In genomic region chr1:195033941-195034340, GRCm38 (mm10) we compare ENCODE assay signal across 8 mouse cellular contexts. TPM values are rescaled to one million over a fixed set of nuclear protein-coding genes. Genes with fewer than 3 reads are reported as not detected.
A peak's percentile ranks its signal among the peaks of the same experiment; 100 is the strongest.
DNase-seq lines count a peak whose midpoint lies in the region; ATAC-seq lines count a peak whose summit lies in the region.

No protein-coding gene starts in this region.

- no peaks in the 10 kb centered on the region for H3K27me3 ChIP-seq in forebrain, embryonic 11.5 days (ENCODE audit: control insufficient read depth, insufficient read depth, low read length)
- no peaks in the 10 kb centered on the region for H3K27me3 ChIP-seq in embryonic facial prominence, embryonic 10.5 days (replicated peaks; ENCODE audit: low read depth, poor library complexity, severe bottlenecking)

- H3K79me2 ChIP-seq in macrophage (ENCODE audit: inconsistent target): no peaks in the 10 kb centered on the region

- WGBS in macrophage (ENCODE audit: missing documents): 67% methylated on average over 1 of the region's 1 CpGs
- 93% methylated on average over 1 of the region's 1 CpGs for WGBS in forebrain, embryonic 11.5 days
- WGBS in embryonic facial prominence, embryonic 10.5 days: 93% methylated on average over 1 of the region's 1 CpGs

- no peak overlapping the region for H3K4me3 ChIP-seq in macrophage (ENCODE audit: inconsistent target)
- H3K4me3 ChIP-seq in forebrain, embryonic 11.5 days (ENCODE audit: low read depth, low read length): no peak overlapping the region
- no peak overlapping the region for H3K4me3 ChIP-seq in embryonic facial prominence, embryonic 10.5 days

- peaks cover 5% of the 10 kb centered on the region; the same call in 1 of the 2 replicates for H3K36me3 ChIP-seq in macrophage (ENCODE audit: inconsistent target)
- H3K36me3 ChIP-seq in forebrain, embryonic 11.5 days (ENCODE audit: control insufficient read depth, insufficient read depth, low read length): no peaks in the 10 kb centered on the region
- no peaks in the 10 kb centered on the region for H3K36me3 ChIP-seq in embryonic facial prominence, embryonic 10.5 days (replicated peaks)

- peak; percentile 59 to 64 for DNase-seq in left cerebral cortex, adult 18-20 months (ENCODE audit: low spot score in 2 of 2)
- no peak for DNase-seq in left cerebral cortex, adult 11 months (ENCODE audit: low spot score)
- peak; percentile 95 for DNase-seq in adipocyte (ENCODE audit: low spot score)
- DNase-seq in forelimb bud, embryonic 11.5 days (ENCODE audit: low read depth, low spot score): peak; percentile 10
- peak; percentile 52 to 58 for DNase-seq in kidney, adult 8-10 months
- DNase-seq in forebrain, embryonic 11.5 days (ENCODE audit: low spot score): no peak
- DNase-seq in embryonic facial prominence, embryonic 10.5 days (ENCODE audit: low spot score): no peak

- H3K4me1 ChIP-seq in forebrain, embryonic 11.5 days (replicated peaks; ENCODE audit: control insufficient read depth, insufficient read depth, low read length): no peaks in the 10 kb centered on the region
- no peaks in the 10 kb centered on the region for H3K4me1 ChIP-seq in embryonic facial prominence, embryonic 10.5 days

- H3K9ac ChIP-seq in forebrain, embryonic 11.5 days (ENCODE audit: low read length): no peak overlapping the region

- peak overlapping the region; percentile 22; the same call in 1 of the 2 replicates for H3K27ac ChIP-seq in macrophage
- no peak overlapping the region for H3K27ac ChIP-seq in forebrain, embryonic 11.5 days (ENCODE audit: low read depth, low read length)
- no peak overlapping the region for H3K27ac ChIP-seq in embryonic facial prominence, embryonic 10.5 days (replicated peaks)

- H3K4me2 ChIP-seq in forebrain, embryonic 11.5 days (ENCODE audit: low read depth, low read length, severe bottlenecking): no peak overlapping the region

- no peak for ATAC-seq in forebrain, embryonic 11.5 days (replicated peaks; ENCODE audit: low FRiP score)

- H3K9me3 ChIP-seq in forebrain, embryonic 11.5 days (ENCODE audit: control insufficient read depth, low read length): no peaks in the 10 kb centered on the region
- H3K9me3 ChIP-seq in embryonic facial prominence, embryonic 10.5 days: no peaks in the 10 kb centered on the region

RNA-seq across cellular contexts. Expression of gene Cd46, which starts 58.1 kb away (rescaled TPM):
- total RNA-seq in left cerebral cortex, adult 18-20 months (2021): 1 to 10 TPM; 3.4 to 4.6 TPM
- total RNA-seq in macrophage (2018; cell fraction: chromatin; rRNA removed): 10 to 100 TPM in 1 of 26 experiments, 1 to 10 TPM in 23, under 1 TPM in 2; 0.34 to 10.8 (median 5.4) TPM
- under 1 TPM; 0.03 to 0.63 (median 0.12) TPM for total RNA-seq in macrophage (2018; cell fraction: cytosol; rRNA removed)
- 1 to 10 TPM in 22 of 26 experiments, under 1 TPM in 4; 0.29 to 6.0 (median 2.7) TPM for total RNA-seq in macrophage (2018; cell fraction: nucleus; rRNA removed)
- polyA plus RNA-seq in macrophage (2018): 0.09 to 0.36 TPM (median 0.27 TPM) in 3 replicates
- polyA plus RNA-seq in forebrain, embryonic 11.5 days (2014; fragmentation: Nextera tagmentation; extraction: Ambion mirVana): 0.64 and 1.5 TPM in 2 replicates
- 0.78 and 0.98 TPM in 2 replicates for polyA plus RNA-seq in embryonic facial prominence, embryonic 10.5 days (2016; fragmentation: Nextera tagmentation; extraction: Ambion mirVana)

Comparison
In these comparisons a context has a peak if more than half of its experiments do, and no peak if none do; other contexts are left out.
1. DNase-seq: peak in left cerebral cortex, adult 18-20 months (2 of 2), adipocyte (single experiment), forelimb bud, embryonic 11.5 days (single experiment) and kidney, adult 8-10 months (2 of 2); none in left cerebral cortex, adult 11 months (single experiment), forebrain, embryonic 11.5 days (single experiment) and embryonic facial prominence, embryonic 10.5 days (single experiment).